Mouse (Mus musculus) CH12.LX (cell line): ENCODE measurements at regions not wholly inside any gene's neighbourhood (a gene's known extent, or its start where the extent isn't known, plus 50 kb on each side); places are given as distances from the start of the nearest gene placed in this dataset.

Experiments used
- DNase-seq: peaks from one replicate; pipeline ENCODE4 v3.0.0-alpha.2; 2013; ENCODE audit errors: extremely low read depth
- H3K27ac ChIP-seq: 2 replicates; pipeline ENCODE4 v1.5.1; 2012; ENCODE audit warnings: low read depth, mild to moderate bottlenecking, control low read depth, moderate library complexity; ENCODE audit not compliant: insufficient read depth
- H3K27me3 ChIP-seq: replicated peaks from 2 replicates; pipeline ENCODE3; 2012; ENCODE audit warnings: inconsistent platforms
- H3K36me3 ChIP-seq, 2 experiments: replicated peaks in 1 of 2; 2 replicates each; pipeline versions ENCODE3 to v1.6.1; 2012; ENCODE audit warnings: inconsistent platforms in 1 of 2, low read length in 1 of 2, mild to moderate bottlenecking in 1 of 2, mixed read lengths in 1 of 2, moderate library complexity in 1 of 2; ENCODE audit not compliant: control insufficient read depth in 1 of 2, insufficient read depth in 1 of 2
- H3K4me1 ChIP-seq, 2 experiments: 2 replicates each; pipeline ENCODE4 v1.6.1; 2012; ENCODE audit warnings: inconsistent platforms in 1 of 2, moderate library complexity in 1 of 2; ENCODE audit not compliant: insufficient read depth in 2 of 2, control insufficient read depth in 1 of 2
- H3K4me2 ChIP-seq: 2 replicates; pipeline ENCODE4 v1.6.1; 2012; ENCODE audit warnings: low read depth, mild to moderate bottlenecking, control low read depth; ENCODE audit not compliant: poor library complexity, insufficient read depth, severe bottlenecking
- H3K4me3 ChIP-seq, 3 experiments: fragments of 150-350 bp in 1 of 3; sonication (generic) in 1 of 3; replicated peaks in 1 of 3; 2 replicates each; pipeline versions ENCODE3 to v1.5.1; 2011 to 2012; ENCODE audit warnings: low read depth in 2 of 3, low read length in 2 of 3, mild to moderate bottlenecking in 2 of 3, moderate library complexity in 2 of 3, control low read depth in 1 of 3, improper control_type of control experiment in 1 of 3, inconsistent platforms in 1 of 3, mixed read lengths in 1 of 3; ENCODE audit not compliant: poor library complexity in 1 of 3
- H3K79me2 ChIP-seq: replicated peaks from 2 replicates; pipeline ENCODE4 v1.6.1; 2012; ENCODE audit warnings: mild to moderate bottlenecking, moderate library complexity; ENCODE audit not compliant: control insufficient read depth, poor library complexity, insufficient read depth, severe bottlenecking; ENCODE audit errors: extremely low read depth
- H3K9ac ChIP-seq: 2 replicates; pipeline ENCODE4 v1.6.1; 2012; ENCODE audit warnings: low read depth, mild to moderate bottlenecking, control low read depth, moderate library complexity; ENCODE audit not compliant: insufficient read depth
- H3K9me3 ChIP-seq: replicated peaks from 2 replicates; pipeline ENCODE3; 2012; ENCODE audit warnings: low read length, inconsistent platforms, mixed read lengths
- CHD2 ChIP-seq: IDR thresholded peaks from 2 replicates; pipeline ENCODE4 v1.6.1; 2011; ENCODE audit warnings: low read length, improper control_type of control experiment
- CTCF ChIP-seq, 2 experiments: IDR thresholded peaks in 1 of 2; conservative IDR thresholded peaks in 1 of 2; 2 replicates each; pipeline ENCODE4 v1.5.1; 2011 to 2012; ENCODE audit warnings: low read depth in 2 of 2, low read length in 2 of 2, improper control_type of control experiment in 1 of 2, inconsistent platforms in 1 of 2, mild to moderate bottlenecking in 1 of 2, moderate library complexity in 1 of 2
- ELF1 ChIP-seq: IDR thresholded peaks from 2 replicates; pipeline ENCODE4 v1.6.1; 2014; ENCODE audit warnings: low read depth, mild to moderate bottlenecking, inconsistent platforms, low read length, improper control_type of control experiment
- IRF4 ChIP-seq: IDR thresholded peaks from 2 replicates; pipeline ENCODE4 v1.6.1; 2014; ENCODE audit warnings: low read depth, mild to moderate bottlenecking, inconsistent platforms, low read length, improper control_type of control experiment
- JUN ChIP-seq: IDR thresholded peaks from 2 replicates; pipeline ENCODE4 v1.6.1; 2011; ENCODE audit warnings: low read depth, mild to moderate bottlenecking, low read length, improper control_type of control experiment, moderate library complexity; ENCODE audit not compliant: insufficient read depth
- JUND ChIP-seq: conservative IDR thresholded peaks from 2 replicates; pipeline ENCODE4 v1.6.1; 2011; ENCODE audit warnings: low read depth, low read length, improper control_type of control experiment
- MAX ChIP-seq: IDR thresholded peaks from 2 replicates; pipeline ENCODE4 v1.6.1; 2011; ENCODE audit warnings: low read length, improper control_type of control experiment
- MAZ ChIP-seq: IDR thresholded peaks from 2 replicates; pipeline ENCODE4 v1.6.1; 2012; ENCODE audit warnings: low read depth, mild to moderate bottlenecking, inconsistent platforms, low read length, improper control_type of control experiment, moderate library complexity
- MEF2A ChIP-seq: IDR thresholded peaks from 2 replicates; pipeline ENCODE4 v1.6.1; 2014; ENCODE audit warnings: low read depth, mild to moderate bottlenecking, inconsistent platforms, low read length, improper control_type of control experiment, borderline replicate concordance
- NRF1 ChIP-seq: IDR thresholded peaks from 2 replicates; pipeline ENCODE4 v1.6.1; 2014; ENCODE audit warnings: low read depth, mild to moderate bottlenecking, inconsistent platforms, low read length, improper control_type of control experiment, moderate library complexity
- POLR2AphosphoS2 ChIP-seq: IDR thresholded peaks from 2 replicates; pipeline ENCODE4 v1.6.1; 2011; ENCODE audit warnings: low read depth, low read length, improper control_type of control experiment
- RAD21 ChIP-seq: IDR thresholded peaks from 2 replicates; pipeline ENCODE4 v1.6.1; 2011; ENCODE audit warnings: low read depth, mild to moderate bottlenecking, low read length, improper control_type of control experiment, moderate library complexity
- SIN3A ChIP-seq: IDR thresholded peaks from 2 replicates; pipeline ENCODE4 v1.6.1; 2012; ENCODE audit warnings: low read length, improper control_type of control experiment, inconsistent platforms
- SMC3 ChIP-seq: IDR thresholded peaks from 2 replicates; pipeline ENCODE4 v1.6.1; 2011; ENCODE audit warnings: low read depth, low read length, improper control_type of control experiment
- UBTF ChIP-seq: IDR thresholded peaks from 2 replicates; pipeline ENCODE4 v1.6.1; 2012; ENCODE audit warnings: low read depth, mild to moderate bottlenecking, inconsistent platforms, low read length, improper control_type of control experiment, moderate library complexity
- USF1 ChIP-seq: IDR thresholded peaks from 2 replicates; pipeline ENCODE4 v1.6.1; 2014; ENCODE audit warnings: low read depth, mild to moderate bottlenecking, inconsistent platforms, low read length, improper control_type of control experiment
- ZC3H11A ChIP-seq: IDR thresholded peaks from 2 replicates; pipeline ENCODE4 v1.6.1; 2012; ENCODE audit warnings: low read depth, mild to moderate bottlenecking, inconsistent platforms, low read length, improper control_type of control experiment
- ZKSCAN1 ChIP-seq: IDR thresholded peaks from 2 replicates; pipeline ENCODE4 v1.6.1; 2012; ENCODE audit warnings: low read depth, inconsistent platforms, low read length, improper control_type of control experiment, borderline replicate concordance
- dilution Hi-C: fragments of 300-500 bp; cut with MboI; formaldehyde crosslinking; loops from 2 replicates; pipeline ENCODE4 v1.14.3; 2020; ENCODE audit warnings: low sequenced_read_pairs; ENCODE audit not compliant: extremely low pct_unique_long_range_greater_than_20kb, extremely low pct_ligation_motif_present
- in situ Hi-C: fragments of 300-500 bp; cut with MboI; formaldehyde crosslinking; loops from 3 replicates; pipeline ENCODE4 v1.14.3; 2019; ENCODE audit warnings: low sequenced_read_pairs, low pct_ligation_motif_present, low pct_unique_long_range_greater_than_20kb, mixed read lengths

DNA sequence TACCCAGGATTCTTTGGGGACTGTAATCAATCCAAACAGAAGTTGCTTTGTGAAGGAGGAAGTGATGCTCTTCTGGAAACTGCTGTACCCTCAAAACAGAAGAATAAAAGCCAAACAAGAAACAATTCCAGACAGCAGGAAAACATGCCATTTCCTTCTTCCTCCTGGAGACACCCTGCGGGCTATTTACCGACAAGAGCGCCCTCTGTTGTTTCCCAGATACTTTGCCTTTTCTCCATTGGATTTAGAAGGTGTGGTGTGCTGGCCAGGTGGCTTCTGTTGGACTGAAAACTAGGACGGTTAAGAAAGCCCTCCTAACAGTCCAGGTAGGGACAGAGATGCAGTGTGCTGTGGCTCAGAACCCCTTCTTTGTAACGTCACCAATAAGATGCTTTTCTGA, 119.9 kb upstream of the Msx2 start:
- H3K9me3 ChIP-seq: no peaks in the 10 kb centered on the region
- H3K79me2 ChIP-seq: no peaks in the 10 kb centered on the region
- H3K4me1 ChIP-seq: no peaks in the 10 kb centered on the region
- in situ Hi-C loops (no loop called here), dilution Hi-C loops (no loop called here)
- no peak overlapping the region for H3K4me2 ChIP-seq
- H3K4me3 ChIP-seq: no peak overlapping the region
- TF ChIP-seq UBTF (no peak), CHD2 (no peak), RAD21 (peak; percentile 28), MAX (no peak), JUN (no peak), MAZ (no peak), USF1 (no peak), CTCF (conservative IDR thresholded peaks at IDR 0.05 in 1 of 2, IDR thresholded peaks at IDR 0.05 in 1 of 2; ENCODE audit: low read depth in 2 of 2, low read length in 2 of 2) (peak; percentile 19 to 48; a peak in 2 of 4 replicates), POLR2AphosphoS2 (no peak), ZKSCAN1 (no peak), JUND (no peak), SMC3 (0 out of 2 replicates have a peak, but pooled peaks have one; percentile 13), NRF1 (no peak), ZC3H11A (no peak), ELF1 (no peak), MEF2A (no peak)
- no peak for DNase-seq
- no peak overlapping the region for H3K9ac ChIP-seq
- H3K27ac ChIP-seq: no peak overlapping the region
- peaks cover 81% of the 10 kb centered on the region for H3K27me3 ChIP-seq
- H3K36me3 ChIP-seq: no peaks in the 10 kb centered on the region

DNA sequence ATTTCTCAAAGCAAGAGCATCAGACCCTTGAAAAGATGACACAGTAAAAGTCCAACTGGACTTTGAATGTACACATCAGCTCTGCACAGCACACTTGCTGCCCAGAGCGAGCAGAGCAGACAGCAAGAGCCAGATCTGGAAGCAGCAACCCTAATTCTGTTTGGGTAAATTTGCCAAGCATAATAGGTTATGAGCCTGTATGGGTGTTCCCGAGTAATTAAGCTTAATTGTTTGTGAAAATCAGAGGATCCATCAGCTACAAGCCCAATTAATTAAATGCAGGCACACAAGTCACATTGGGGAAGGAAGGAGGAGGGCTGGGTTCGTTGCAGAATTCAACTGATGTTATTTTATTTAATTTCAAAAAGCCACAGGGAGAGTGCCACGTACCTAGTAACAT, 113.9 kb upstream of the Msx2 start:
- no peak overlapping the region for H3K4me3 ChIP-seq
- no peaks in the 10 kb centered on the region for H3K9me3 ChIP-seq
- H3K9ac ChIP-seq: no peak overlapping the region

More for the DNA sequence above, 113.9 kb upstream of the Msx2 start:
- no peak for DNase-seq
- TF ChIP-seq JUND (no peak), SIN3A (no peak), ZC3H11A (no peak), POLR2AphosphoS2 (no peak), IRF4 (no peak), ZKSCAN1 (no peak), CHD2 (no peak)
- H3K4me1 ChIP-seq: no peaks in the 10 kb centered on the region
- H3K27ac ChIP-seq: no peak overlapping the region
- dilution Hi-C loops (no loop called here), in situ Hi-C loops (no loop called here)
- no peaks in the 10 kb centered on the region for H3K79me2 ChIP-seq
- H3K27me3 ChIP-seq: peaks cover 65% of the 10 kb centered on the region
- H3K4me2 ChIP-seq: no peak overlapping the region
- H3K36me3 ChIP-seq: no peaks in the 10 kb centered on the region
